Mouse (Mus musculus): ENCODE data around the gene Aox1. TPM values are rescaled to one million over a fixed set of nuclear protein-coding genes. Genes with fewer than 3 reads are reported as not detected.
A peak's percentile ranks its signal among the peaks of the same experiment; 100 is the strongest.
"Not testable (repeated sequence)": the region's sequence is repeated elsewhere in the genome, so short reads cannot be mapped to it uniquely, and the experiment has no call there.

Gene Aox1
- polyA plus RNA-seq (2015; fragmentation: Nextera tagmentation; extraction: Ambion mirVana), result 0.10 and 0.30 TPM in 2 replicates

GRCm38 (mm10) chr1:58029636-58030117, at the start of gene Aox1:
Gene Aox1 (plus strand): TSS chr1:58029931.
- Histone ChIP-seq H3K9me3 (no peaks in the 10 kb centered on the region), H3K27me3 (no peaks in the 10 kb centered on the region), H3K4me3 (peak within 1 kb of the TSS; percentile 33), H3K36me3 (0 out of 2 replicates have a peak, but pooled peaks cover 2% of the 10 kb centered on the region), H3K9ac (peak within 1 kb of the TSS; percentile 62), H3K4me1 (peaks cover 15% of the 10 kb centered on the region), H3K4me2 (peak within 1 kb of the TSS; percentile 60), H3K27ac (no peak within 1 kb of the TSS)
- 9% methylated on average over 12 of the region's 12 CpGs for WGBS
- ATAC-seq (ENCODE audit: insufficient number of reproducible peaks, insufficient read depth, low FRiP score, low TSS enrichment, low read depth), result peak; percentile 48; the same call in 1 of the 2 replicates

- Histone ChIP-seq H3K9ac (no peak overlapping the region), H3K4me1 (no peaks in the 10 kb centered on the region), H3K27ac (no peak overlapping the region), H3K4me2 (no peak overlapping the region), H3K4me3 (no peak overlapping the region), H3K36me3 (no peaks in the 10 kb centered on the region), H3K27me3 (no peaks in the 10 kb centered on the region), H3K9me3 (no peaks in the 10 kb centered on the region)
- 64% methylated on average over 6 of the region's 6 CpGs for WGBS
- no peak for ATAC-seq (ENCODE audit: insufficient number of reproducible peaks, insufficient read depth, low FRiP score, low TSS enrichment, low read depth)
Measured at GRCm38 (mm10) chr1:57989052-57989600, 40.6 kb upstream of the Aox1 start.

GRCm38 (mm10) chr1:57991277-57991676, 38.5 kb upstream of the Aox1 start:
- Histone ChIP-seq H3K36me3 (no peaks in the 10 kb centered on the region), H3K27me3 (no peaks in the 10 kb centered on the region), H3K27ac (no peak overlapping the region), H3K4me3 (no peak overlapping the region), H3K4me2 (no peak overlapping the region), H3K4me1 (peaks cover under 1% of the 10 kb centered on the region; the same call in 1 of the 2 replicates), H3K9me3 (no peaks in the 10 kb centered on the region), H3K9ac (no peak overlapping the region)
- WGBS, result 83% methylated on average over 2 of the region's 2 CpGs
- ATAC-seq (ENCODE audit: insufficient number of reproducible peaks, insufficient read depth, low FRiP score, low TSS enrichment, low read depth), result no peak

- H3K4me1 ChIP-seq, result peaks cover 15% of the 10 kb centered on the region
- H3K27ac ChIP-seq, result peak within 1 kb of the TSS; percentile 80
- no peaks in the 10 kb centered on the region for H3K27me3 ChIP-seq
- 0 out of 2 replicates have a peak, but pooled peaks cover 3% of the 10 kb centered on the region for H3K36me3 ChIP-seq
- peak within 1 kb of the TSS; percentile 96 for H3K4me3 ChIP-seq
- WGBS, result 6% methylated on average over 30 of the region's 30 CpGs
- ATAC-seq (ENCODE audit: insufficient number of reproducible peaks, insufficient read depth, low FRiP score, low TSS enrichment, low read depth), result peak; percentile 92
- no peaks in the 10 kb centered on the region for H3K9me3 ChIP-seq
- H3K9ac ChIP-seq, result peak within 1 kb of the TSS; percentile 83
- H3K4me2 ChIP-seq, result peak within 1 kb of the TSS; percentile 88
Measured at GRCm38 (mm10) chr1:57995432-57996132, 34.1 kb upstream of the Aox1 start, which contains the start of gene Sgo2a. Gene Sgo2a (plus strand): TSS chr1:57995971.

GRCm38 (mm10) chr1:57996133-57996615, 33.6 kb upstream of the Aox1 start:
- peak overlapping the region; percentile 96 for H3K4me3 ChIP-seq
- H3K9ac ChIP-seq, result peak overlapping the region; percentile 83
- H3K36me3 ChIP-seq, result 0 out of 2 replicates have a peak, but pooled peaks cover 3% of the 10 kb centered on the region
- ATAC-seq (ENCODE audit: insufficient number of reproducible peaks, insufficient read depth, low FRiP score, low TSS enrichment, low read depth), result peak; percentile 43; the same call in 1 of the 2 replicates
- peak overlapping the region; percentile 80 for H3K27ac ChIP-seq
- WGBS, result under 1% methylated on average over 29 of the region's 29 CpGs
- H3K27me3 ChIP-seq, result no peaks in the 10 kb centered on the region
- peak overlapping the region; percentile 88 for H3K4me2 ChIP-seq
- peaks cover 15% of the 10 kb centered on the region for H3K4me1 ChIP-seq
- no peaks in the 10 kb centered on the region for H3K9me3 ChIP-seq

GRCm38 (mm10) chr1:57998146-57998545, 31.6 kb upstream of the Aox1 start:
- H3K27me3 ChIP-seq, result no peaks in the 10 kb centered on the region
- no peak overlapping the region for H3K4me2 ChIP-seq
- H3K4me3 ChIP-seq, result no peak overlapping the region
- 89% methylated on average over 3 of the region's 3 CpGs for WGBS
- no peaks in the 10 kb centered on the region for H3K9me3 ChIP-seq
- ATAC-seq (ENCODE audit: insufficient number of reproducible peaks, insufficient read depth, low FRiP score, low TSS enrichment, low read depth), result no peak
- peaks cover 15% of the 10 kb centered on the region for H3K4me1 ChIP-seq
- no peak overlapping the region for H3K27ac ChIP-seq
- H3K36me3 ChIP-seq, result peaks cover 12% of the 10 kb centered on the region
- H3K9ac ChIP-seq, result no peak overlapping the region

- ATAC-seq (ENCODE audit: insufficient number of reproducible peaks, insufficient read depth, low FRiP score, low TSS enrichment, low read depth); H3K9me3 ChIP-seq; H3K27me3 ChIP-seq; H3K9ac ChIP-seq; H3K4me2 ChIP-seq; H3K4me3 ChIP-seq; H3K27ac ChIP-seq; H3K4me1 ChIP-seq: not testable (repeated sequence)
- H3K36me3 ChIP-seq, result peaks cover 42% of the 10 kb centered on the region
- WGBS, result 90% methylated on average over 7 of the region's 7 CpGs
Measured at GRCm38 (mm10) chr1:58006388-58006787, 23.3 kb upstream of the Aox1 start.

GRCm38 (mm10) chr1:58018856-58019255, 10.9 kb upstream of the Aox1 start, which contains the start of gene Kctd18:
Gene Kctd18 (minus strand): TSS chr1:58018956.
- H3K4me1 ChIP-seq, result no peaks in the 10 kb centered on the region
- ATAC-seq (ENCODE audit: insufficient number of reproducible peaks, insufficient read depth, low FRiP score, low TSS enrichment, low read depth), result no peak
- H3K4me2 ChIP-seq, result no peak within 1 kb of the TSS
- H3K36me3 ChIP-seq, result peaks cover 62% of the 10 kb centered on the region
- WGBS, result 97% methylated on average over 7 of the region's 7 CpGs
- no peaks in the 10 kb centered on the region for H3K9me3 ChIP-seq
- no peak within 1 kb of the TSS for H3K27ac ChIP-seq
- H3K9ac ChIP-seq, result no peak within 1 kb of the TSS
- H3K4me3 ChIP-seq, result no peak within 1 kb of the TSS
- H3K27me3 ChIP-seq, result no peaks in the 10 kb centered on the region

- H3K4me3 ChIP-seq, result no peak overlapping the region
- no peaks in the 10 kb centered on the region for H3K9me3 ChIP-seq
- H3K9ac ChIP-seq, result no peak overlapping the region
- H3K27me3 ChIP-seq, result no peaks in the 10 kb centered on the region
- no peak overlapping the region for H3K27ac ChIP-seq
- no peak overlapping the region for H3K4me2 ChIP-seq
- no peak for ATAC-seq (ENCODE audit: insufficient number of reproducible peaks, insufficient read depth, low FRiP score, low TSS enrichment, low read depth)
- H3K4me1 ChIP-seq, result peaks cover 15% of the 10 kb centered on the region
- 83% methylated on average over 7 of the region's 7 CpGs for WGBS
- peaks cover 10% of the 10 kb centered on the region; the same call in 1 of the 2 replicates for H3K36me3 ChIP-seq
Measured at GRCm38 (mm10) chr1:58027707-58028106, 2.0 kb upstream of the Aox1 start.

- Histone ChIP-seq H3K9me3 (no peaks in the 10 kb centered on the region), H3K27ac (no peak overlapping the region), H3K4me2 (peak overlapping the region; percentile 60), H3K4me1 (peaks cover 15% of the 10 kb centered on the region), H3K9ac (peak overlapping the region; percentile 62; the same call in 1 of the 2 replicates), H3K36me3 (0 out of 2 replicates have a peak, but pooled peaks cover 2% of the 10 kb centered on the region), H3K27me3 (no peaks in the 10 kb centered on the region), H3K4me3 (peak overlapping the region; percentile 33)
- ATAC-seq (ENCODE audit: insufficient number of reproducible peaks, insufficient read depth, low FRiP score, low TSS enrichment, low read depth), result no peak
- 20% methylated on average over 13 of the region's 13 CpGs for WGBS
Measured at GRCm38 (mm10) chr1:58030156-58030871, 583 bp downstream of the Aox1 start.

- no peaks in the 10 kb centered on the region for H3K27me3 ChIP-seq
- ATAC-seq (ENCODE audit: insufficient number of reproducible peaks, insufficient read depth, low FRiP score, low TSS enrichment, low read depth), result no peak
- H3K9me3 ChIP-seq, result no peaks in the 10 kb centered on the region
- peaks cover 15% of the 10 kb centered on the region for H3K4me1 ChIP-seq
- H3K9ac ChIP-seq, result no peak overlapping the region
- H3K27ac ChIP-seq, result no peak overlapping the region
- H3K4me2 ChIP-seq, result no peak overlapping the region
- no peak overlapping the region for H3K4me3 ChIP-seq
- WGBS, result 63% methylated on average over 10 of the region's 10 CpGs
- H3K36me3 ChIP-seq, result no peaks in the 10 kb centered on the region
Measured at GRCm38 (mm10) chr1:58031160-58031769, 1.5 kb downstream of the Aox1 start.

Measured in embryonic facial prominence, embryonic 13.5 days (tissue).